Mouse (Mus musculus): ENCODE data around the gene Susd6.

- TF ChIP-seq CTCF (IDR thresholded peaks at IDR 0.05; ENCODE audit: borderline replicate concordance, insufficient read depth, low read length) (no peak), POLR2A (IDR thresholded peaks at IDR 0.05; ENCODE audit: low read depth, low read length) (no peak)
Measured at GRCm38 (mm10) chr12:80774786-80775185, 15.5 kb upstream of the Susd6 start.

All from embryonic fibroblast, embryonic 13.5 days (primary cell).